In genomic region chr4:133605330-133605729, GRCm38 (mm10) we compare ENCODE assay signal across 18 mouse cellular contexts. TPM values are rescaled to one million over a fixed set of nuclear protein-coding genes. Genes with fewer than 3 reads are reported as not detected.
A peak's percentile ranks its signal among the peaks of the same experiment; 100 is the strongest.
DNase-seq lines count a peak whose midpoint lies in the region; ATAC-seq lines count a peak whose summit lies in the region.
"Had no signal": no experiment of that assay in that cellular context is flagged by ENCODE, and none has a peak within 500 bp of the region (broad histone marks: within the 10 kb centered on the region; RNA-seq: fewer than 3 reads in every experiment).

No protein-coding gene starts in this region.

- H3K4me2 ChIP-seq in heart, embryonic 16.5 days (ENCODE audit: low read depth, low read length): no peak overlapping the region
- no peak overlapping the region for H3K4me2 ChIP-seq in lung, embryonic 15.5 days
- 0 out of 2 replicates have a peak overlapping the region, but pooled peaks have one; percentile 15 for H3K4me2 ChIP-seq in embryonic facial prominence, embryonic 14.5 days (ENCODE audit: low read depth, low read length)
- H3K4me2 ChIP-seq in stomach, embryonic 15.5 days: peak overlapping the region; percentile 10; the same call in 1 of the 2 replicates
- H3K4me2 ChIP-seq: heart, embryonic 12.5 days had no signal

- H3K27ac ChIP-seq in heart, embryonic 16.5 days (ENCODE audit: low read length): 0 out of 2 replicates have a peak overlapping the region, but pooled peaks have one; percentile 14
- peak overlapping the region; percentile 72 for H3K27ac ChIP-seq in lung, embryonic 15.5 days
- peak overlapping the region; percentile 83 for H3K27ac ChIP-seq in embryonic facial prominence, embryonic 14.5 days (replicated peaks; ENCODE audit: low read depth, low read length)
- peak overlapping the region; percentile 85 for H3K27ac ChIP-seq in stomach, embryonic 15.5 days

- peaks cover 9% of the 10 kb centered on the region; the same call in 1 of the 2 replicates for H3K36me3 ChIP-seq in heart, embryonic 16.5 days (ENCODE audit: control insufficient read depth, insufficient read depth)
- H3K36me3 ChIP-seq in lung, embryonic 15.5 days: peaks cover 10% of the 10 kb centered on the region; the same call in 1 of the 2 replicates
- peaks cover 55% of the 10 kb centered on the region; the same call in 1 of the 2 replicates for H3K36me3 ChIP-seq in embryonic facial prominence, embryonic 14.5 days (ENCODE audit: control insufficient read depth, insufficient read depth, low read length)
- H3K36me3 ChIP-seq in stomach, embryonic 15.5 days: peaks cover 6% of the 10 kb centered on the region; the same call in 1 of the 2 replicates

- no peaks in the 10 kb centered on the region for H3K4me1 ChIP-seq in heart, embryonic 16.5 days (ENCODE audit: control insufficient read depth, insufficient read depth, low read length)
- H3K4me1 ChIP-seq in lung, embryonic 15.5 days: peaks cover 14% of the 10 kb centered on the region
- no peaks in the 10 kb centered on the region for H3K4me1 ChIP-seq in embryonic facial prominence, embryonic 14.5 days (ENCODE audit: control insufficient read depth, insufficient read depth, low read length)
- peaks cover 18% of the 10 kb centered on the region for H3K4me1 ChIP-seq in stomach, embryonic 15.5 days

- WGBS in heart, embryonic 16.5 days: 63% methylated on average over 9 of the region's 9 CpGs
- 49% methylated on average over 9 of the region's 9 CpGs for WGBS in lung, embryonic 15.5 days
- WGBS in embryonic facial prominence, embryonic 14.5 days: 36% methylated on average over 9 of the region's 9 CpGs
- WGBS in stomach, embryonic 15.5 days: 56% methylated on average over 9 of the region's 9 CpGs

- no peak for ATAC-seq in heart, embryonic 16.5 days (replicated peaks; ENCODE audit: extremely low read depth, insufficient read depth, low FRiP score)
- peak; percentile 13; the same call in 1 of the 2 replicates for ATAC-seq in lung, embryonic 15.5 days (ENCODE audit: borderline replicate concordance, extremely low read depth, low FRiP score, low TSS enrichment)
- peak; percentile 79 for ATAC-seq in embryonic facial prominence, embryonic 14.5 days (ENCODE audit: low read depth)
- ATAC-seq in stomach, embryonic 15.5 days (ENCODE audit: insufficient read depth, low FRiP score, low read depth): peak; percentile 56
- no peak for ATAC-seq in megakaryocyte-erythroid progenitor cell, adult 5-6 weeks (replicated peaks; ENCODE audit: low FRiP score, low TSS enrichment, poor library complexity, severe bottlenecking)
- ATAC-seq: activated CD4-positive, CD25-positive, alpha-beta regulatory T cell, adult 4 months had no signal

- no peak overlapping the region for H3K4me3 ChIP-seq in heart, embryonic 16.5 days (ENCODE audit: low read length)
- H3K4me3 ChIP-seq in lung, embryonic 15.5 days: no peak overlapping the region
- no peak overlapping the region for H3K4me3 ChIP-seq in embryonic facial prominence, embryonic 14.5 days (ENCODE audit: low read depth, low read length)
- no peak overlapping the region for H3K4me3 ChIP-seq in stomach, embryonic 15.5 days (replicated peaks)
- H3K4me3 ChIP-seq: heart, embryonic 12.5 days had no signal

- H3K9ac ChIP-seq in heart, embryonic 16.5 days (ENCODE audit: low read length): no peak overlapping the region
- no peak overlapping the region for H3K9ac ChIP-seq in lung, embryonic 15.5 days
- peak overlapping the region; percentile 16; the same call in 1 of the 2 replicates for H3K9ac ChIP-seq in embryonic facial prominence, embryonic 14.5 days (ENCODE audit: low read depth, low read length)
- no peak overlapping the region for H3K9ac ChIP-seq in stomach, embryonic 15.5 days
- H3K9ac ChIP-seq: heart, embryonic 12.5 days had no signal

- peaks cover 16% of the 10 kb centered on the region for H3K27me3 ChIP-seq in heart, embryonic 16.5 days (ENCODE audit: control insufficient read depth, insufficient read depth, low read length)
- H3K27me3 ChIP-seq in lung, embryonic 15.5 days: peaks cover 21% of the 10 kb centered on the region
- H3K27me3 ChIP-seq in embryonic facial prominence, embryonic 14.5 days (replicated peaks; ENCODE audit: control insufficient read depth, insufficient read depth, low read length): peaks cover 15% of the 10 kb centered on the region
- peaks cover 10% of the 10 kb centered on the region for H3K27me3 ChIP-seq in stomach, embryonic 15.5 days (replicated peaks)

- intact Hi-C loops in heart, postnatal 36 days (cut with DNase I): no loop called here

- H3K9me3 ChIP-seq in heart, embryonic 16.5 days (replicated peaks; ENCODE audit: control insufficient read depth, low read length): no peaks in the 10 kb centered on the region
- no peaks in the 10 kb centered on the region for H3K9me3 ChIP-seq in lung, embryonic 15.5 days
- H3K9me3 ChIP-seq in embryonic facial prominence, embryonic 14.5 days (ENCODE audit: control insufficient read depth, low read length): no peaks in the 10 kb centered on the region
- H3K9me3 ChIP-seq in stomach, embryonic 15.5 days: no peaks in the 10 kb centered on the region
- H3K9me3 ChIP-seq: heart, embryonic 12.5 days had no signal

- no peak for DNase-seq in heart, postnatal 36 days
- no peak for DNase-seq in lung, postnatal 14 days
- DNase-seq in embryonic facial prominence, embryonic 14.5 days (ENCODE audit: low spot score): peak; percentile 90
- DNase-seq in heart, adult 8-10 months (ENCODE audit: low spot score): no peak
- DNase-seq: cerebellum, adult 8-10 months; gastrocnemius, postnatal 14 days; kidney, adult 8-10 months; right cerebral cortex, postnatal 25 days; thymus, postnatal 25 days had no signal

RNA-seq across cellular contexts. Expression of gene Sfn, which starts 3.4 kb away (rescaled TPM):
- polyA plus RNA-seq in heart, embryonic 16.5 days (2015; fragmentation: Nextera tagmentation; extraction: Ambion mirVana): 11.2 and 20.6 TPM in 2 replicates
- 1 to 10 TPM; 1.1 to 1.5 TPM for total RNA-seq in heart, postnatal 36 days (2021)
- 17.7 and 20.9 TPM in 2 replicates for polyA plus RNA-seq in lung, embryonic 15.5 days (2015; fragmentation: Nextera tagmentation; extraction: Ambion mirVana)
- 129 and 135 TPM in 2 replicates for polyA plus RNA-seq in embryonic facial prominence, embryonic 14.5 days (2014; fragmentation: Nextera tagmentation; extraction: Ambion mirVana)
- 138 and 228 TPM in 2 replicates for polyA plus RNA-seq in stomach, embryonic 15.5 days (2015; fragmentation: Nextera tagmentation; extraction: Ambion mirVana)
- total RNA-seq in megakaryocyte-erythroid progenitor cell, adult 5-6 weeks (2014; fragmentation: Nextera tagmentation): 1.7 and 2.7 TPM in 2 replicates
- 1.3 and 2.0 TPM in 2 replicates for total RNA-seq in megakaryocyte-erythroid progenitor cell, adult 5-6 weeks (2017)
- total RNA-seq in heart, adult 8-10 months (2022): 1 to 10 TPM in 3 of 4 experiments, under 1 TPM in 1; 0.88 to 1.6 (median 1.1) TPM

RNA-seq across cellular contexts. Expression of gene Gpn2, which starts 21.2 kb away (rescaled TPM):
- 12.0 and 12.7 TPM in 2 replicates for polyA plus RNA-seq in heart, embryonic 16.5 days (2015; fragmentation: Nextera tagmentation; extraction: Ambion mirVana)
- total RNA-seq in heart, postnatal 36 days (2021): 1 to 10 TPM; 7.0 TPM
- polyA plus RNA-seq in lung, embryonic 15.5 days (2015; fragmentation: Nextera tagmentation; extraction: Ambion mirVana): 20.7 and 20.8 TPM in 2 replicates
- 17.3 and 18.8 TPM in 2 replicates for polyA plus RNA-seq in embryonic facial prominence, embryonic 14.5 days (2014; fragmentation: Nextera tagmentation; extraction: Ambion mirVana)
- polyA plus RNA-seq in stomach, embryonic 15.5 days (2015; fragmentation: Nextera tagmentation; extraction: Ambion mirVana): 16.4 and 17.7 TPM in 2 replicates
- total RNA-seq in megakaryocyte-erythroid progenitor cell, adult 5-6 weeks (2014; fragmentation: Nextera tagmentation): 16.0 and 20.9 TPM in 2 replicates
- 19.5 and 29.3 TPM in 2 replicates for total RNA-seq in megakaryocyte-erythroid progenitor cell, adult 5-6 weeks (2017)
- 1 to 10 TPM; 7.2 to 8.1 (median 8.1) TPM for total RNA-seq in heart, adult 8-10 months (2022)

RNA-seq across cellular contexts. Expression of gene Gpatch3, which starts 30.8 kb away (rescaled TPM):
- 4.6 and 4.7 TPM in 2 replicates for polyA plus RNA-seq in heart, embryonic 16.5 days (2015; fragmentation: Nextera tagmentation; extraction: Ambion mirVana)
- total RNA-seq in heart, postnatal 36 days (2021): 1 to 10 TPM; 3.3 to 5.5 TPM
- polyA plus RNA-seq in lung, embryonic 15.5 days (2015; fragmentation: Nextera tagmentation; extraction: Ambion mirVana): 6.3 and 9.9 TPM in 2 replicates
- 6.3 and 8.3 TPM in 2 replicates for polyA plus RNA-seq in embryonic facial prominence, embryonic 14.5 days (2014; fragmentation: Nextera tagmentation; extraction: Ambion mirVana)
- polyA plus RNA-seq in stomach, embryonic 15.5 days (2015; fragmentation: Nextera tagmentation; extraction: Ambion mirVana): 6.2 and 6.5 TPM in 2 replicates
- total RNA-seq in megakaryocyte-erythroid progenitor cell, adult 5-6 weeks (2014; fragmentation: Nextera tagmentation): 1.2 and 6.2 TPM in 2 replicates
- 16.9 and 29.6 TPM in 2 replicates for total RNA-seq in megakaryocyte-erythroid progenitor cell, adult 5-6 weeks (2017)
- 1 to 10 TPM; 3.0 to 4.6 (median 3.7) TPM for total RNA-seq in heart, adult 8-10 months (2022)

RNA-seq across cellular contexts. Expression of gene Zdhhc18, which starts 44.6 kb away (rescaled TPM):
- polyA plus RNA-seq in heart, embryonic 16.5 days (2015; fragmentation: Nextera tagmentation; extraction: Ambion mirVana): 1.8 and 2.2 TPM in 2 replicates
- 10 to 100 TPM; 17.2 to 17.3 TPM for total RNA-seq in heart, postnatal 36 days (2021)
- polyA plus RNA-seq in lung, embryonic 15.5 days (2015; fragmentation: Nextera tagmentation; extraction: Ambion mirVana): 6.2 and 7.7 TPM in 2 replicates
- 2.1 and 3.7 TPM in 2 replicates for polyA plus RNA-seq in embryonic facial prominence, embryonic 14.5 days (2014; fragmentation: Nextera tagmentation; extraction: Ambion mirVana)
- 5.4 and 5.8 TPM in 2 replicates for polyA plus RNA-seq in stomach, embryonic 15.5 days (2015; fragmentation: Nextera tagmentation; extraction: Ambion mirVana)
- 16.2 and 24.1 TPM in 2 replicates for total RNA-seq in megakaryocyte-erythroid progenitor cell, adult 5-6 weeks (2014; fragmentation: Nextera tagmentation)
- 5.0 and 8.1 TPM in 2 replicates for total RNA-seq in megakaryocyte-erythroid progenitor cell, adult 5-6 weeks (2017)
- total RNA-seq in heart, adult 8-10 months (2022): 10 to 100 TPM; 16.1 to 24.3 (median 22.1) TPM

RNA-seq across cellular contexts. Expression of gene Nr0b2, which starts 52.2 kb away (rescaled TPM):
- 20.1 and 22.3 TPM in 2 replicates for polyA plus RNA-seq in heart, embryonic 16.5 days (2015; fragmentation: Nextera tagmentation; extraction: Ambion mirVana)
- 10 to 100 TPM; 14.2 to 15.3 TPM for total RNA-seq in heart, postnatal 36 days (2021)
- polyA plus RNA-seq in lung, embryonic 15.5 days (2015; fragmentation: Nextera tagmentation; extraction: Ambion mirVana): 0.61 and 0.70 TPM in 2 replicates
- polyA plus RNA-seq in embryonic facial prominence, embryonic 14.5 days (2014; fragmentation: Nextera tagmentation; extraction: Ambion mirVana): not detected in 2 replicates
- polyA plus RNA-seq in stomach, embryonic 15.5 days (2015; fragmentation: Nextera tagmentation; extraction: Ambion mirVana): 10.4 and 11.2 TPM in 2 replicates
- not detected in 2 replicates for total RNA-seq in megakaryocyte-erythroid progenitor cell, adult 5-6 weeks (2014; fragmentation: Nextera tagmentation)
- total RNA-seq in megakaryocyte-erythroid progenitor cell, adult 5-6 weeks (2017): not detected in 2 replicates
- 10 to 100 TPM; 13.2 to 19.5 (median 16.9) TPM for total RNA-seq in heart, adult 8-10 months (2022)
- total RNA-seq: gastrocnemius, postnatal 14 days; layer of hippocampus, postnatal 25 days; MEL had no signal
- polyA plus RNA-seq: activated CD4-positive, CD25-positive, alpha-beta regulatory T cell, adult 4 months; hindbrain, embryonic 11.5 days had no signal

Comparison
In these comparisons a context has a peak if more than half of its experiments do, and no peak if none do; other contexts are left out.
1. ATAC-seq: peak in lung, embryonic 15.5 days (single experiment), embryonic facial prominence, embryonic 14.5 days (single experiment) and stomach, embryonic 15.5 days (single experiment); none in heart, embryonic 16.5 days (single experiment) and megakaryocyte-erythroid progenitor cell, adult 5-6 weeks (single experiment).
2. H3K27ac ChIP-seq: peak in every context shown above with its lines; median percentile 85 in stomach, embryonic 15.5 days; 83 in embryonic facial prominence, embryonic 14.5 days; 72 in lung, embryonic 15.5 days; 14 in heart, embryonic 16.5 days.
3. H3K4me2 ChIP-seq: peak in embryonic facial prominence, embryonic 14.5 days (single experiment) and stomach, embryonic 15.5 days (single experiment); none in heart, embryonic 16.5 days (single experiment) and lung, embryonic 15.5 days (single experiment).